ENCODE assay signal across 34 mouse cellular contexts in the genomic region with DNA sequence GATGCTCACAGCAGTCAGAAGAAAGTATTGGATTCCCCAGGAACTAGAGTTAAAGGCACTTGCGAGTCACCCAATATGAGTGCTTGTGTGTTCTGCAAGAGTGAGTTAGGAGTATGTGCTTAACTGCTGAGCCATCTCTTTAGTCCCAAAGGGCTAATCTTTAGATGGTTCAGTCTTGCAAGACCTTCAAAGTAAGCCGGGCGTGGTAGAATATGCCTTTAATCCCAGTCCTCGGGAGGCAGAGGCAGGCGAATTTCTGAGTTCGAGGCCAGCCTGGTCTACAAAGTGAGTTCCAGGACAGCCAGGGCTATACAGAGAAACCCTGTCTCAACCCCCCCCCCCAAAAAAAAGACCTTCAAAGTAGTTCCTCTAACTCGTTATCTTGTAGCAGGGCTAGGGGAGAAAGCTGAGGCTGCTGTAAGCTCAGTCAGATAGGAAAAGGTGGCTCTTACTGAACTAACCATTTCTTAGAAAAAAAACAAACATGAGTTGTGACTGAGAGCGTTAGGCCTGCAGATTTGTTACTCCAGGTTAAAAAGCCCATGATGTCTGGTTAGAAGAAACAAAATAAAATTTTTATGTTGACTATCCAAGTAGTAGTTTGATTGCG. TPM values are rescaled to one million over a fixed set of nuclear protein-coding genes. Genes with fewer than 3 reads are reported as not detected.
"Had no signal": no experiment of that assay in that cellular context is flagged by ENCODE, and none has a peak within 500 bp of the region (broad histone marks: within the 10 kb centered on the region; RNA-seq: fewer than 3 reads in every experiment).

No protein-coding gene starts in this region.

- H3K36me3 ChIP-seq: heart, embryonic 10.5 days; heart, embryonic 12.5 days; heart, embryonic 13.5 days; heart, embryonic 15.5 days; hindbrain, embryonic 10.5 days; hindbrain, embryonic 12.5 days; hindbrain, embryonic 13.5 days; hindbrain, embryonic 15.5 days; intestine, embryonic 15.5 days; kidney, embryonic 15.5 days had no signal

- H3K9me3 ChIP-seq: heart, embryonic 10.5 days; heart, embryonic 12.5 days; heart, embryonic 13.5 days; heart, embryonic 15.5 days; hindbrain, embryonic 10.5 days; hindbrain, embryonic 12.5 days; hindbrain, embryonic 13.5 days; hindbrain, embryonic 15.5 days; intestine, embryonic 15.5 days; kidney, embryonic 15.5 days had no signal

- H3K27me3 ChIP-seq: heart, embryonic 12.5 days; heart, embryonic 13.5 days; heart, embryonic 15.5 days; hindbrain, embryonic 12.5 days; hindbrain, embryonic 15.5 days; intestine, embryonic 15.5 days; kidney, embryonic 15.5 days had no signal

- H3K4me2 ChIP-seq: hindbrain, embryonic 12.5 days; hindbrain, embryonic 13.5 days; hindbrain, embryonic 14.5 days; hindbrain, embryonic 15.5 days; intestine, embryonic 15.5 days; kidney, embryonic 15.5 days had no signal

- DNase-seq: heart, postnatal 10 days; heart, postnatal 14 days; heart, postnatal 36 days; heart, postnatal 4 days; kidney, adult 11 months; kidney, adult 2 months; kidney, adult 8-10 months; kidney, adult 9 months; kidney, postnatal 10 days; kidney, postnatal 14 days; kidney, postnatal 25 days; kidney, postnatal 36 days; kidney, postnatal 4 days; layer of hippocampus, adult 9-11 months; layer of hippocampus, postnatal 36 days had no signal

- H3K4me3 ChIP-seq: heart, embryonic 12.5 days; heart, embryonic 15.5 days; hindbrain, embryonic 10.5 days; hindbrain, embryonic 12.5 days; hindbrain, embryonic 13.5 days; hindbrain, embryonic 15.5 days; intestine, embryonic 15.5 days; kidney, embryonic 15.5 days; layer of hippocampus, adult 2 months; left cerebral cortex, adult 2 months had no signal

- H3K9ac ChIP-seq: heart, embryonic 12.5 days; heart, embryonic 13.5 days; heart, embryonic 15.5 days; hindbrain, embryonic 12.5 days; hindbrain, embryonic 13.5 days; hindbrain, embryonic 14.5 days; hindbrain, embryonic 15.5 days; intestine, embryonic 15.5 days; kidney, embryonic 15.5 days had no signal

- H3K27ac ChIP-seq: hindbrain, embryonic 10.5 days; hindbrain, embryonic 12.5 days; hindbrain, embryonic 13.5 days; hindbrain, embryonic 14.5 days; hindbrain, embryonic 15.5 days; hindbrain, postnatal 0 days; intestine, embryonic 15.5 days; kidney, embryonic 15.5 days; layer of hippocampus, adult 2 months; left cerebral cortex, adult 2 months had no signal

- ATAC-seq: hindbrain, embryonic 16.5 days; hindbrain, postnatal 0 days; inflammation-experienced regulatory T-cells, adult 6 months; intestine, embryonic 15.5 days; intestine, embryonic 16.5 days; intestine, postnatal 0 days had no signal

RNA-seq across cellular contexts. Expression of a gene that starts 19.4 kb away (rescaled TPM):
- total RNA-seq: hematopoietic stem cell, adult 5-6 weeks had no signal

RNA-seq across cellular contexts. Expression of a gene that starts 41.8 kb away (rescaled TPM):
- total RNA-seq: hematopoietic stem cell, adult 5-6 weeks had no signal
